Mouse (Mus musculus): ENCODE results near the gene Mfng. TPM values are rescaled to one million over a fixed set of nuclear protein-coding genes. Genes with fewer than 3 reads are reported as not detected.

The Mfng gene
- polyA plus RNA-seq, 1 experiment = 97.5 TPM

- no peaks in the 10 kb centered on the region for H3K27me3 ChIP-seq (ENCODE audit: control insufficient read depth, insufficient read depth, low read length)
- WGBS = 97% methylated on average over 5 of the region's 5 CpGs
- H3K27ac ChIP-seq (ENCODE audit: control insufficient read depth, insufficient read depth, low read length) = no peak overlapping the region
- TF ChIP-seq CTCF (IDR thresholded peaks at IDR 0.05; ENCODE audit: borderline replicate concordance, control insufficient read depth, extremely low read depth, insufficient read depth, low read length, poor library complexity) (no peak), POLR2A (IDR thresholded peaks at IDR 0.05; ENCODE audit: control insufficient read depth, extremely low read depth, insufficient read depth, low read length, poor library complexity) (no peak)
- peaks cover 8% of the 10 kb centered on the region for H3K4me1 ChIP-seq (replicated peaks; ENCODE audit: control insufficient read depth, insufficient read depth, low read length)
- no peaks in the 10 kb centered on the region for H3K36me3 ChIP-seq (ENCODE audit: control insufficient read depth, insufficient read depth, low read length)
- no peak overlapping the region for H3K4me3 ChIP-seq (ENCODE audit: control insufficient read depth, insufficient read depth, low read length)
- no peak for DNase-seq
These were observed 23.4 kb downstream of the Mfng start for GRCm38 (mm10) chr15:78749855-78750254.

GRCm38 (mm10) chr15:78744206-78744605 lies 29.1 kb downstream of the Mfng start:
- peak; percentile 96 for TF ChIP-seq CTCF (IDR thresholded peaks at IDR 0.05; ENCODE audit: borderline replicate concordance, control insufficient read depth, extremely low read depth, insufficient read depth, low read length, poor library complexity)
- TF ChIP-seq POLR2A (IDR thresholded peaks at IDR 0.05; ENCODE audit: control insufficient read depth, extremely low read depth, insufficient read depth, low read length, poor library complexity) = no peak
- DNase-seq = peak; percentile 81
- Histone ChIP-seq H3K27ac (ENCODE audit: control insufficient read depth, insufficient read depth, low read length) (no peak overlapping the region), H3K4me1 (replicated peaks; ENCODE audit: control insufficient read depth, insufficient read depth, low read length) (peaks cover 10% of the 10 kb centered on the region; the same call in 1 of the 2 replicates), H3K4me3 (ENCODE audit: control insufficient read depth, insufficient read depth, low read length) (no peak overlapping the region), H3K36me3 (ENCODE audit: control insufficient read depth, insufficient read depth, low read length) (no peaks in the 10 kb centered on the region), H3K27me3 (ENCODE audit: control insufficient read depth, insufficient read depth, low read length) (no peaks in the 10 kb centered on the region)
- 3% methylated on average over 5 of the region's 5 CpGs for WGBS

GRCm38 (mm10) chr15:78742831-78743230 lies 30.4 kb downstream of the Mfng start:
- TF ChIP-seq CTCF (IDR thresholded peaks at IDR 0.05; ENCODE audit: borderline replicate concordance, control insufficient read depth, extremely low read depth, insufficient read depth, low read length, poor library complexity) = no peak
- TF ChIP-seq POLR2A (IDR thresholded peaks at IDR 0.05; ENCODE audit: control insufficient read depth, extremely low read depth, insufficient read depth, low read length, poor library complexity) = no peak
- WGBS = 70% methylated on average over 10 of the region's 10 CpGs
- Histone ChIP-seq H3K27me3 (ENCODE audit: control insufficient read depth, insufficient read depth, low read length) (no peaks in the 10 kb centered on the region), H3K4me3 (ENCODE audit: control insufficient read depth, insufficient read depth, low read length) (no peak overlapping the region), H3K36me3 (ENCODE audit: control insufficient read depth, insufficient read depth, low read length) (no peaks in the 10 kb centered on the region), H3K27ac (ENCODE audit: control insufficient read depth, insufficient read depth, low read length) (no peak overlapping the region), H3K4me1 (replicated peaks; ENCODE audit: control insufficient read depth, insufficient read depth, low read length) (peaks cover 10% of the 10 kb centered on the region; the same call in 1 of the 2 replicates)
- DNase-seq = no peak

- Histone ChIP-seq H3K4me1 (replicated peaks; ENCODE audit: control insufficient read depth, insufficient read depth, low read length) (peaks cover 10% of the 10 kb centered on the region; the same call in 1 of the 2 replicates), H3K27ac (ENCODE audit: control insufficient read depth, insufficient read depth, low read length) (no peak overlapping the region), H3K4me3 (ENCODE audit: control insufficient read depth, insufficient read depth, low read length) (no peak overlapping the region), H3K27me3 (ENCODE audit: control insufficient read depth, insufficient read depth, low read length) (no peaks in the 10 kb centered on the region), H3K36me3 (ENCODE audit: control insufficient read depth, insufficient read depth, low read length) (no peaks in the 10 kb centered on the region)
- no peak for DNase-seq
- 31% methylated on average over 12 of the region's 12 CpGs for WGBS
- TF ChIP-seq CTCF (IDR thresholded peaks at IDR 0.05; ENCODE audit: borderline replicate concordance, control insufficient read depth, extremely low read depth, insufficient read depth, low read length, poor library complexity) (no peak), POLR2A (IDR thresholded peaks at IDR 0.05; ENCODE audit: control insufficient read depth, extremely low read depth, insufficient read depth, low read length, poor library complexity) (no peak)
These were observed 32.6 kb downstream of the Mfng start for GRCm38 (mm10) chr15:78740662-78741061.

- TF ChIP-seq CTCF (IDR thresholded peaks at IDR 0.05; ENCODE audit: borderline replicate concordance, control insufficient read depth, extremely low read depth, insufficient read depth, low read length, poor library complexity) (no peak), POLR2A (IDR thresholded peaks at IDR 0.05; ENCODE audit: control insufficient read depth, extremely low read depth, insufficient read depth, low read length, poor library complexity) (no peak)
- Histone ChIP-seq H3K27me3 (ENCODE audit: control insufficient read depth, insufficient read depth, low read length) (no peaks in the 10 kb centered on the region), H3K4me1 (replicated peaks; ENCODE audit: control insufficient read depth, insufficient read depth, low read length) (0 out of 2 replicates have a peak, but pooled peaks cover 6% of the 10 kb centered on the region), H3K27ac (ENCODE audit: control insufficient read depth, insufficient read depth, low read length) (no peak overlapping the region), H3K4me3 (ENCODE audit: control insufficient read depth, insufficient read depth, low read length) (no peak overlapping the region), H3K36me3 (ENCODE audit: control insufficient read depth, insufficient read depth, low read length) (no peaks in the 10 kb centered on the region)
- 88% methylated on average over 6 of the region's 6 CpGs for WGBS
- DNase-seq = no peak
These were observed 36.1 kb downstream of the Mfng start for GRCm38 (mm10) chr15:78737146-78737545.

GRCm38 (mm10) chr15:78736681-78737100 lies 36.6 kb downstream of the Mfng start:
- WGBS = 77% methylated on average over 7 of the region's 7 CpGs
- DNase-seq = no peak
- H3K4me1 ChIP-seq (replicated peaks; ENCODE audit: control insufficient read depth, insufficient read depth, low read length) = 0 out of 2 replicates have a peak, but pooled peaks cover 6% of the 10 kb centered on the region
- no peak overlapping the region for H3K27ac ChIP-seq (ENCODE audit: control insufficient read depth, insufficient read depth, low read length)
- TF ChIP-seq CTCF (IDR thresholded peaks at IDR 0.05; ENCODE audit: borderline replicate concordance, control insufficient read depth, extremely low read depth, insufficient read depth, low read length, poor library complexity) (no peak), POLR2A (IDR thresholded peaks at IDR 0.05; ENCODE audit: control insufficient read depth, extremely low read depth, insufficient read depth, low read length, poor library complexity) (no peak)
- no peaks in the 10 kb centered on the region for H3K27me3 ChIP-seq (ENCODE audit: control insufficient read depth, insufficient read depth, low read length)
- H3K36me3 ChIP-seq (ENCODE audit: control insufficient read depth, insufficient read depth, low read length) = no peaks in the 10 kb centered on the region
- H3K4me3 ChIP-seq (ENCODE audit: control insufficient read depth, insufficient read depth, low read length) = no peak overlapping the region

- no peak for TF ChIP-seq CTCF (IDR thresholded peaks at IDR 0.05; ENCODE audit: borderline replicate concordance, control insufficient read depth, extremely low read depth, insufficient read depth, low read length, poor library complexity)
- no peak for TF ChIP-seq POLR2A (IDR thresholded peaks at IDR 0.05; ENCODE audit: control insufficient read depth, extremely low read depth, insufficient read depth, low read length, poor library complexity)
- Histone ChIP-seq H3K27ac (ENCODE audit: control insufficient read depth, insufficient read depth, low read length) (no peak overlapping the region), H3K4me3 (ENCODE audit: control insufficient read depth, insufficient read depth, low read length) (no peak overlapping the region), H3K27me3 (ENCODE audit: control insufficient read depth, insufficient read depth, low read length) (no peaks in the 10 kb centered on the region), H3K36me3 (ENCODE audit: control insufficient read depth, insufficient read depth, low read length) (no peaks in the 10 kb centered on the region), H3K4me1 (replicated peaks; ENCODE audit: control insufficient read depth, insufficient read depth, low read length) (peaks cover 10% of the 10 kb centered on the region)
- WGBS = 86% methylated on average over 3 of the region's 3 CpGs
- no peak for DNase-seq
These were observed 37.1 kb downstream of the Mfng start for GRCm38 (mm10) chr15:78736181-78736579.
